Mouse (Mus musculus) fibroblast of lung, adult 2 months (primary cell): ENCODE results near the gene Arhgef15.
"Not testable (repeated sequence)": the region's sequence is repeated elsewhere in the genome, so short reads cannot be mapped to it uniquely, and the experiment has no call there.

Source experiments
- DNase-seq: peaks from one replicate; pipeline ENCODE4 v3.0.0-alpha.2; 2011; ENCODE audit warnings: low read depth

The Arhgef15 gene

GRCm38 (mm10) chr11:68957308-68957707, at the start of gene Arhgef15:
Gene Arhgef15 (minus strand): TSS chr11:68957480.
- DNase-seq, result no peak

- DNase-seq, result not testable (repeated sequence)
Observed at GRCm38 (mm10) chr11:69006575-69006974, 49.3 kb upstream of the Arhgef15 start.

- DNase-seq, result no peak
Observed at GRCm38 (mm10) chr11:69005193-69005592, 47.9 kb upstream of the Arhgef15 start.

GRCm38 (mm10) chr11:69003592-69003991, 46.3 kb upstream of the Arhgef15 start:
- DNase-seq, result no peak

DNA sequence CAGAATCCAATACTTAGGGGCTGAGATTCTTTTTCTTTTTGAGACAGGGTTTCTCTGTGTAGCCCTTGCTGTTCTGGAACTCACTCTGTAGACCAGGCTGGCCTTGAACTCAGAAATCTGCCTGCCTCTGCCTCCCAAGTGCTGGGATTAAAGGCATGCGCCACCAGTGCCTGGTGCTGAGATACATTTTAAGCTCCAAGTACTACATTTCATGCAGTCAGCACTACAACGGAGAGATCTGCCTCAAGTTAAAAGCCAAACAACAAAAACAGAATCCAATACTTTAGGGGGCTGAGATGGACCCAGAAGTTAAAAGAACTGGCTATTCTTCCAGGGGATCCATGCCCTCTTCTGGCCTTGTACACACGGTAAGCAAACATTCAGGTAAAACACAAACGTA, 45.5 kb upstream of the Arhgef15 start:
- DNase-seq, result not testable (repeated sequence)

DNA sequence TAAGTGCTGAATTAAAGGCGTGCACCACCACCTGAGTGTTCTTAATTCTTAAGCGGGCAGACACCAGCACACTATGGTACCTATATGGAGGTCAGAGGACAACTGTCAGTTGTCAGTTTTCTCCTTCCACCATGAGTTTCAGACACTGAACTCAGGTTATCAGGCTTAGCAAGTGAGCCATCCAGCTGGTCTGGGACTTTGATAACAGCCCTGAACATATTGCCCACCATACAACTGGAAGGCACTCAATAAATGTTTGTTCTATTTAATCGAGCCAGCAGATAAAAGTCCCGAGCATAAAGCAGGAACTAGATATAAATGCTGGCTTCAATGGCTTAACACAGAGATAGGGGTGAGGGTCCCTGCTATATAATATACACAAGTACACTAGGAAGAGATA, 39.8 kb upstream of the Arhgef15 start:
- DNase-seq, result no peak

- DNase-seq, result no peak
Observed at GRCm38 (mm10) chr11:68994377-68994776, 37.1 kb upstream of the Arhgef15 start.

DNA sequence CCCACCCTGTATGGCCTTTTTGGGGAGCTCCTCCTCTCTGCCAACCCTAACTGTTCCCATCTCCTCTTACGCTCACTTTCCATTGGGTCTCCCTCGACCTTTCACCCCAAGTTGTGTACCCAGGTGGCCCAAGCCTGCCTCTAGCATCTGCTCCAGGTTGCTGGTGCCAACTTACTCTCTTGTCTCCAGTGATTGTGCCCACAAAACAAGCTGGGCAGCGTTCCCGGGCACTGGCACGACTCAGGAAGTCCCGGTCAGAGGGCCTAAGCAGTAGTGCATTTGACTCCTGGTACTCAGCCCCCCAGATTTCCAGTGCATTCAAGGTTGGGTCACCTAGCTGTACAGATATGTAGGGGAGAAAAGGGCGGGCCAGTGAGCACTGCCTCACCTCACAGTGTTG, 35.8 kb upstream of the Arhgef15 start:
- DNase-seq, result no peak

DNA sequence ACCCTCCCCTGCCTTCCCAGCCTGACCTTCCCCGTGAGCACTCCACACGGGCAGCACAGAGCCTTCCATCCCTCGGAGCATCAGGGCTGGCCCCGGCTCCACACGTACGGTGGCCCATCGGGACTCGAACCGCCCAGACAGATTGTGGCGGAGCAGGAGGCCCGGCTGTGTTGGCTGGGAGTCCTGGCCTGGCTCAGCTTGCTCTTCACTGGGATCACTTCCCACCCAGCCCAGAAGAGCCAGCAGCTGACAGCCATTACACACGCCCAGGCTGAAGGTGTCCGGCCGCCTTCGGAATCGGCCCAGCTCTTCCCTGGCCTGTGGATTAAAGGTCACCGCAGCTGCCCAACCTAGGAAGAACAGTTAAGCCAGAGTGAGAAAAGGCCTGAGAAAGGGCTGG, 31.1 kb upstream of the Arhgef15 start:
- no peak for DNase-seq

DNA sequence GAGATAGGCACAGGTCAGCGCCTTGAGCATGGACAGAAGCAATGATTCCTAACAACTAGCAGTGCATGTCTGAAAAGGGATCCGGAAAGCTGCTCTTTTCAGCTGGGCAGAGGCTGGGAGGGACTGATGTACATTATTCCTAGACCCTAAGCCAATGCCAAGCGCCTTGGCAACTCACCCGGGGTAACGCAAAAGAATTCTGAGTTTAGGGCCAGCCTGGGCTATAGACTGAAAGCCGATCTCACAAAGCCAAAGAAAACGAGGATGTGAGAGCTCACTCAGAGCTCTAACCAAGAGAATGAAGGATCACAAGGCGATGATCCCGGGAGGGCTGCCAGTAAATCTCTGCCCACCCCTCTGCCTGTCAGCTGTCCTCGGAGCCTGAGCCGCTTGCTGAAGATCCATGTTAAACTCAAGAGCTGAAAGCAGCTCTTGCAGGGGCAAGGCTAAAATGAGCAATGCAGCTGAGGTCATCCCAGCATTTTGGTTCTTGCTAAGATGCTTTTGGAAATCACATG, 30.1 kb upstream of the Arhgef15 start:
- DNase-seq, result no peak

GRCm38 (mm10) chr11:68982639-68983369, 25.5 kb upstream of the Arhgef15 start:
- peak; percentile 41 for DNase-seq

DNA sequence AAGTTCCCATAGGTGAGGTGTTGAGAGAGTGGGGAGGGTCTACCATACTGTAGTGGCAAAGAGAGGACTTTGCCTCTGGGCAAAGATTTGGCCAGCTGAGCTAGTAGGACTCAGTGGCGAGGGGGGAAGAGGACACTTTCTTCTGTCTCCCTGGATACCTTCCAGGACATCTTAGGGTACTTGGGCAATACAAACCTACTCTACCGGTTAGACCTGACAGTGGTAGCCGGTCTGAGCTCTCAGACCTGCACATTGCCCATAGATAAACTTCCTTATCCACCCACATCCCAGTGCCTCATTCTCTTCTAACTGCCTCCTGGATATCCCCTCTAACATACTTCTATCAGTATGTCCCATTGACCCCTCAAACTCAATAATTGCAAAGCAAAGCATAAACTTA, 23.6 kb upstream of the Arhgef15 start:
- no peak for DNase-seq

DNA sequence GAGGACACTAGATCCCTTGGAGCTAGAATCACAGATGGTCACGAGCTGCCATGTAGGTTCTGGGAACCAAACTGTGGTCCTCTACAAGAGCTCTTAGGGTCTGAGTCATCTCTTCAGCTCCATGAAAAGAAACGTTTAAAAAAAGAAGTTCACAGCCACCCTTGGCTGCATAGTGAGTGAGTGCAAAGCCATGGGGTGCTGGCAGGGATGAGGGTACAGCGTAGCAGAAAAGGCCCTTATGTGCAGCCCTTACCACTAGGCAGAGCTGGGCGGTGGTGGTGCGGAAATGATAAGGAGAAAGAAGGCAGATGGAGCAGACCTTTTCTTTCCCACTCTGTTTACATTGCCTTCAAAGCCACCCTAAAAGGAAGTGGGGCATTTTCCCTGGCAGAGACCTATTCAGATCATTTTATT, 22.0 kb upstream of the Arhgef15 start:
- no peak for DNase-seq

GRCm38 (mm10) chr11:68975601-68976000, 18.3 kb upstream of the Arhgef15 start:
- DNase-seq, result no peak

- DNase-seq, result no peak
Observed at GRCm38 (mm10) chr11:68975085-68975484, 17.8 kb upstream of the Arhgef15 start, which contains the start of gene Rangrf. Gene Rangrf (minus strand): TSS chr11:68975185.

DNA sequence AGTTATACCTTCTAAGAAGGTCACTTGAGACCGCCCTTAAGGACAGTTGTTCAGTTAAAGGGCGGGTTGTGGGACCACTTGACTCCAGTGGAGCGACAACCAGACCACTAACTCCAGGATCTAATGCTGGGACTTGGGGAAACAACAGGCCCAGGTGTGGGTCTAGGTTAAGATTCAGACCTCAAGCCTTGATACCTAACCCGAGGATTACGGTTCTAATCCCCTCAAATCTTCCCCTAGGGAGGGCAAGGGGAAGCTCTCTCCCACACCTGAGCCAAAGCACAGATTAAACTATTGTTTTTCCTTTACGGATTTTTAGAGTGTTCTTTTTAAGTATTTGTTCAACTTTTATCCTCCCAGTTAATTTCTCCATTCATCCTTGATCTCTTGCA, 16.8 kb upstream of the Arhgef15 start:
- no peak for DNase-seq

DNA sequence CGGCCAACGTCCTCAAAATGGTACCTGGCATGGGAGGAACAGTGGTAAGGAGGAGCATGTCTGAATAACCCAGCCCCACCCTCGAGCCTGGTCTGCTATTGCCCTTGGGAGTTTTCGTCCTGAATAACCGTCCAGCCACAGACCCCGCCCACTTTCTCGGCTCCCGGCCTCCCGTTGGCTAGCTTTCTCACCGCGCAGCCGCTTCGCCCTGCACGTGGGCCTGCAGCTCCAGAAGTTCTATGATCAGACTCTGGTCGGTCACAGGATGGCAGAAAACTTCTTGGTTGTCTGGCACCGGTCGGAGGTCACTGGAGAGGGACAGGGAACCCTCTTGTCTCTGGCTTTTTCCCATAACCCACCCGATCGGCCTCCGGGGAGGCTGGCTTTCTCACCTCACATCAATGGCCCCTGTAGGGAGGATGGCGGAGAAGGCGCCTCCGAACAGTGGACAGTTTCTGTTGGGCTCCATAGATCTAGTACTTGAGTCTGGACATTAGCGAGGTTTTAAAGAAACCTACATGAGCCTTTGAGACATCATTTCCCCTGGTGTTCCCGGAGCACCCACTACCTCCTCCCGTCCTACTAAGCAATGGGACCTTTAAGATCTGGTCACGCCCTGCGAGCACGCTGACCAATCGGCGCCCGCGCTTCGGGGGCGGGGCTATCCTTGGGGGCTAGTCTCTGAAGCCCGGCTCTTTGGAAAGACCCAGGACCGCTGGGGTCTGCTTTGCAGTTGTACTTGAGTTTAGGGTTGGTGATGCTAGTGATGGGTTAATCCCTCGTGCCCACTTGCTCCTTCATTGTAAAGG, 16.2 kb upstream of the Arhgef15 start:
- peak; percentile 44 for DNase-seq

DNA sequence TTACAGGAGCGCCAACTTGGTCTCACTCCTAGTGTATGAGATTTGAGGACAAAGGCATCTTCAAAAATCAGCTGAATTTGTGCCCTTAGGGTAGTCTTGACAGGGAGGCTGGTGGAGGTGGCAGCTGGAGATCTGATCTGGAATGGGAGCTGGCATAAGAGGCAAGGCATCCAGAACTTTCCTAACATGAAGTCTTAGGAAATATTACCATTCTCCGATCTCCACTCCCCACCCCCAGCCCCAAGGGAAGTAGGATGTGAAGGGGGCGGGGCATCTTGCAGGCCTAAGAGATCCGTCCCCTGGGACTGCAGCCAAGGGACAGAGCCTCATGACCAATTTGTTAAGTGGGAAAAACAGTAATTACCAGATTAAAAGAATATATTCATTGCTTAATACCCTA, 13.0 kb upstream of the Arhgef15 start:
- DNase-seq, result no peak

DNA sequence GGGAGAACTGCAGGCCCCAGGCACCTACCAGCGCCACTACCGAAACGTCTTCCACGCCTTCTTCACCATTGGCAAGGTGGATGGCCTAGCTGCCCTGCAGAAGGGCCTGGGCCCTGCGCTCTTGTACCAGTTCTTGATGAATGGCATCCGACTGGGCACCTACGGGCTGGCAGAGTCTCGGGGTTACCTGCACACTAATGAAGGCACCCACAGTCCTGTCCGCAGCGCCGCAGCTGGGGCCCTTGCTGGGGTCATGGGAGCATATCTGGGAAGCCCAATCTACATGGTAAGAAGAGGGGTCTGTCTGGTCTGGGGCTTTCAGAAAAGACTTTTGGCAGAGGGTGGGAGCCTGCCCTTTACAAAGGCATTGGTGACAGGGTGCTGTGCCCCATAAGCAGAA, 11.5 kb upstream of the Arhgef15 start:
- no peak for DNase-seq

GRCm38 (mm10) chr11:68967337-68968282, 10.3 kb upstream of the Arhgef15 start, which contains the start of gene Slc25a35:
Gene Slc25a35 (plus strand): TSS chr11:68968131.
- peak; percentile 77 for DNase-seq

- no peak for DNase-seq
Observed at GRCm38 (mm10) chr11:68966554-68966953, 9.3 kb upstream of the Arhgef15 start.

- peak; percentile 16 for DNase-seq
Observed at GRCm38 (mm10) chr11:68965845-68966244, 8.6 kb upstream of the Arhgef15 start.
